Mouse (Mus musculus) brown adipose tissue, adult 24 weeks (tissue): ENCODE measurements around the gene Sh3gl1. TPM values are rescaled to one million over a fixed set of nuclear protein-coding genes. Genes with fewer than 3 reads are reported as not detected.
A peak's percentile ranks its signal among the peaks of the same experiment; 100 is the strongest.

Source experiments
- H3K27ac ChIP-seq: fragments of 200-500 bp; replicated peaks from 2 replicates; pipeline ENCODE4 v1.5.1; 2012; ENCODE audit warnings: low read depth, mild to moderate bottlenecking, low read length
- H3K4me1 ChIP-seq: fragments of 200-500 bp; 2 replicates; pipeline ENCODE4 v1.6.1; 2012; ENCODE audit warnings: low read length, mixed read lengths; ENCODE audit not compliant: control insufficient read depth, insufficient read depth, insufficient read length
- H3K4me3 ChIP-seq: fragments of 200-500 bp; 2 replicates; pipeline ENCODE4 v1.5.1; 2012; ENCODE audit warnings: low read depth, mild to moderate bottlenecking, low read length, moderate library complexity; ENCODE audit not compliant: insufficient read depth
- polyA plus RNA-seq: library from polyadenylated mRNA; stranded (reverse); fragments of >200 nt; gene quantifications from 2 replicates; pipeline ENCODE4 v1.2.4, GENCODE M21; 2012; ENCODE audit not compliant: missing spikeins, insufficient read depth, insufficient read length

Gene Sh3gl1
- polyA plus RNA-seq, 1 experiment: 14.0 TPM

GRCm38 (mm10) chr17:56017848-56018247 is 18.6 kb downstream of the Sh3gl1 start:
- Histone ChIP-seq H3K27ac (no peak overlapping the region), H3K4me3 (no peak overlapping the region), H3K4me1 (peaks cover 14% of the 10 kb centered on the region)

- Histone ChIP-seq H3K4me1 (peaks cover 9% of the 10 kb centered on the region), H3K27ac (no peak overlapping the region), H3K4me3 (no peak overlapping the region)
Measured at GRCm38 (mm10) chr17:56016793-56017785, 19.3 kb downstream of the Sh3gl1 start.

DNA sequence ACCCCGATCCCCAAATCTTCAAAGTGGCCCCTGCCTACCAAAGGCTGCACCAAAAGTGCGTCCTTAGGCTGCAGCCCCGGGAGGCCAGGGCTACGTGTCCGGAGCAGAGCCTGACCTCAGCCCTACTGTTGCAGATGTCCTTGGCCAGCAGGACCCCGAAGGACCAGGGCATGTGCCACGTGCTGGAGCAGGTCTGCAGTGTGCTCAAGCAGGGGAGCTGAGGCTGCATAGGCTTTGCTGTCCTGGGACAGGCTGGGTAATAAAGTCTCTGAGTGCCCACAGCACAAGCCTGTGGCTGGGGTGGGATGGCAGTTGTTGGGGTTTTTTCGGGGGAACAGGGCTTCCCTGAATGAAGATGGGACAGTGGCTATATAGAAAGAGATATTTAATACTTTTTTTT is 20.1 kb downstream of the Sh3gl1 start:
- Histone ChIP-seq H3K4me1 (peaks cover 3% of the 10 kb centered on the region; the same call in 1 of the 2 replicates), H3K4me3 (no peak overlapping the region), H3K27ac (no peak overlapping the region)

GRCm38 (mm10) chr17:56015293-56015692 is 21.1 kb downstream of the Sh3gl1 start:
- H3K4me3 ChIP-seq: no peak overlapping the region
- no peaks in the 10 kb centered on the region for H3K4me1 ChIP-seq
- no peak overlapping the region for H3K27ac ChIP-seq

GRCm38 (mm10) chr17:56011441-56011840 is 25.0 kb downstream of the Sh3gl1 start:
- H3K27ac ChIP-seq: no peak overlapping the region
- 0 out of 2 replicates have a peak, but pooled peaks cover 3% of the 10 kb centered on the region for H3K4me1 ChIP-seq
- H3K4me3 ChIP-seq: no peak overlapping the region

DNA sequence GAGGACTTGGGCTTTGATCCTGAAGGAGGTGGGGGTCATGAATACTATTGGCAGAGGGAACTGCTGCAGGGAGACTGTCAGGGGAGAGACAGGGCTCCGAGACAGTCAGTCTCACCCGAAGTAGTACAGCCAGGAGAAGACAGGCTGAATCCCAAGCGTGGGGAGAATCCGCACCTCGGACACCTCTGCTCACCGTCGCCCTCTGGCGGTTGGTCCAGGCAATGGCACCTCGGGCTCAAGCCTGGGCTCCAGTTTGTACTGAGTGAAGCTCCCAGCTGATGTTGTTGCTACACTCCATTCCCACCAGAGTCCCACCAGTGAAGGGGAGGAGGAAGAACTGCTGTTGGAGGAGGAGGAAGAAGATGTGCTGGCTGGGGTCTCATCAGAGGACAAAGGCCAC is 25.8 kb downstream of the Sh3gl1 start:
- H3K27ac ChIP-seq: no peak overlapping the region
- H3K4me1 ChIP-seq: 0 out of 2 replicates have a peak, but pooled peaks cover 3% of the 10 kb centered on the region
- no peak overlapping the region; the same call in 1 of the 2 replicates for H3K4me3 ChIP-seq

- Histone ChIP-seq H3K4me3 (peak overlapping the region; percentile 83; the same call in 1 of the 2 replicates), H3K27ac (no peak overlapping the region), H3K4me1 (0 out of 2 replicates have a peak, but pooled peaks cover 3% of the 10 kb centered on the region)
Measured at GRCm38 (mm10) chr17:56010255-56010654, 26.2 kb downstream of the Sh3gl1 start.

GRCm38 (mm10) chr17:56009962-56010240 is 26.5 kb downstream of the Sh3gl1 start:
- no peak overlapping the region for H3K27ac ChIP-seq
- H3K4me3 ChIP-seq: peak overlapping the region; percentile 83
- 0 out of 2 replicates have a peak, but pooled peaks cover 3% of the 10 kb centered on the region for H3K4me1 ChIP-seq

- Histone ChIP-seq H3K4me1 (0 out of 2 replicates have a peak, but pooled peaks cover 3% of the 10 kb centered on the region), H3K27ac (no peak overlapping the region), H3K4me3 (peak overlapping the region; percentile 83)
Measured at GRCm38 (mm10) chr17:56009088-56009961, 27.1 kb downstream of the Sh3gl1 start.

- Histone ChIP-seq H3K27ac (peak overlapping the region; percentile 15), H3K4me3 (peak overlapping the region; percentile 83), H3K4me1 (0 out of 2 replicates have a peak, but pooled peaks cover 3% of the 10 kb centered on the region)
Measured at GRCm38 (mm10) chr17:56008356-56009087, 27.9 kb downstream of the Sh3gl1 start.

DNA sequence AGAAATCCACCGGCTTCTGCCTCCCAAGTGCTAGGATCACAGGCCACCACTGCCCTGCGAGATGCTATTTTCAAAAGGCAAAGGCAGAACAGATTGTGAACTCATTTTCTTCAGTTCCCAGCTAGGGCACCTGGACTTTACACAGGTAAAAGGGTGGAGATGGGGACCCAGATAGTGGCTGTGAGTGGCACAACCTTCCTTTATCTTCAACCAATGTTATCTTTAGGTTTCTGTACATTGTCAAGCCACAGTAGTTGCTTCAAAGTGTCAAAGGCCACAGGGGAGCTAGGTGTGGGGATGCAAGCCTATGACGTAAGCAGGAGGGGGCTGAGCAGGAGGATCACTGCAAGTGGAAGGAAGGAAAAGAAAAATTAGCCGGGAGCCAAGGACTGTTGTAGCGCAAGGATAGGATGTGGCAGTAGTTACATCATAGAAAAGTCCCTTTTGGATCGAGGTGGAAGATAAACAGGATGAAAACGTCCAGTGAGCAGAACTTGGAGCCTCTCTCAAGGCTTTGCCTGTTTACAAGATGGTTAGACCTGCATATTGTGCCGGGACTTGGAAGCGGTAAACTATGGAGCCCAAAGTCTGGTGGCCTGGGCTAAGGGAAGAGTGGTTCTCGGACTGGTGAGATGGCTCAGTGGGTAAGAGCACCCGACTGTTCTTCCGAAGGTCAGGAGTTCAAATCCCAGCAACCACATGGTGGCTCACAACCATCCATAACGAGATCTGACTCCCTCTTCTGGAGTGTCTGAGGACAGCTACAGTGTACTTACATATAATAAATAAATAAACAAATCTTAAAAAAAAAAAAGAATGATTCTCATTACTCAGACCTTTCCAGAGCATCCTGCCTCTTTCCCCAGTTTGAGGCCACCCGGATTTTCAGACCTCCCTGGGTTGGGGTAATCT is 28.7 kb downstream of the Sh3gl1 start:
- 0 out of 2 replicates have a peak, but pooled peaks cover 3% of the 10 kb centered on the region for H3K4me1 ChIP-seq
- H3K4me3 ChIP-seq: 0 out of 2 replicates have a peak overlapping the region, but pooled peaks have one; percentile 6
- H3K27ac ChIP-seq: peak overlapping the region; percentile 7

DNA sequence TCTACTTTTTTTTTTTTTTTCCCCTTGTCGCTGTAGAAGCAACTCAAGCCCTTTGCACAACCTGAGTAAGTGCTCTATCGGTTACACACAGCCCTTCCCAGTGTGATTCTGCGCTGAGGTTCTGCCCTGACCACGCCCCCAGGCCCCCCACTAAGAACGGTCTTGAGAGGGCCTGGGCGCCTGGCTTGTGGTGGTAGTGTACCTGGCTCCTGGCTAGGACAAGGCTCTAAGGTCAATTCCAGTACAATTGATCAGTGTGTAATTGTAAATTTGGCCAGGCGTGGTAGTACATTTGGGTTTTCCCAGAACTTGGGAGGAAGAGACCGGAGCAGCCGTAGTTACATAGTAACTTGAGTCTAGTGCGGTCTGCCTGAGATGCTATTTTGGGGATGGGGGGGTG is 29.5 kb downstream of the Sh3gl1 start:
- no peak overlapping the region for H3K4me3 ChIP-seq
- 0 out of 2 replicates have a peak, but pooled peaks cover 3% of the 10 kb centered on the region for H3K4me1 ChIP-seq
- H3K27ac ChIP-seq: no peak overlapping the region

DNA sequence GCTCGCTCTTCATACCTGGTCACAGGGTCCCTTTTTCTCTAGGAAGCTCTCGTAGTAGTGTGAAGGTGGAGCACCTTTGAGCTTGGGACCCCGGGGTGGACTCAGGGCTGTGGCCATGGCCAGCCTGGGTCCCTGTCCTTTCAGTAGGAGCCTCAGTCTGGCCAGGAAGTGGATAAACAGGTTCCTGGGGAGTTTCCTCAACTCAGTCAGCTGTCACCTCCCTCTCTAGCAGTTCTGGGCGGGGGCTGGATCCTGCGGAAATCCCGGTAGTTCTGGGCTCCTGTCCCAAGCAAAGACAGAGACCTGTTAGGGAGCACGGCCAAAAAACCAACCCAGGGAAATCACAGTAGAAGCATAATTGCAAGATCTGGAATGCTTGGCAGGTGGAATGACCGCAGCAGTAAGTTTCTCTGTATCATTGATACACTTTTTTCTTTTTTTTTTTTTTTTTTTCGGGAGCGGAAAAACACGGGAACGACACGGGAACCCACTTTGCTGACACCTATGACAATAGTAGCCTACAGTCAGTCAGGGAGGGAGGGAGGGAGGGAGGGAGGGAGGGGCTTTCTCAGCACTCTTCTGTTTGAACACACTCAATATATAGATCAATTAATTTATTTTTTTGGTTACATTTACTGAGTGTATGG is 30.9 kb downstream of the Sh3gl1 start, which contains the start of the genes Stap2 and Mpnd:
Stap2 (minus strand) TSS at position 170 of the 647 bp plus-strand sequence.
Mpnd (plus strand) TSS at position 297 of the 647 bp plus-strand sequence.
- peak within 1 kb of the TSS; percentile 86 for H3K27ac ChIP-seq
- H3K4me1 ChIP-seq: 0 out of 2 replicates have a peak, but pooled peaks cover 3% of the 10 kb centered on the region

More for the DNA sequence above, 30.9 kb downstream of the Sh3gl1 start, which contains the start of the genes Stap2 and Mpnd:
- H3K4me3 ChIP-seq: peak within 1 kb of the TSS; percentile 74
